Mouse (Mus musculus) urinary bladder, postnatal 36 days (tissue): ENCODE measurements around the gene 1110025L11Rik.
"Not testable (repeated sequence)": the region's sequence is repeated elsewhere in the genome, so short reads cannot be mapped to it uniquely, and the experiment has no call there.

Source experiments
- DNase-seq, 2 experiments: peaks; one replicate each; pipeline ENCODE4 v3.0.0; 2022; ENCODE audit warnings: low spot score in 2 of 2, mixed read lengths in 1 of 2

1110025L11Rik gene

GRCm38 (mm10) chr16:89063902-89064301 lies at the start of gene 1110025L11Rik:
TSS of gene 1110025L11Rik (minus strand) at chr16:89064002.
- not testable (repeated sequence) for DNase-seq

- not testable (repeated sequence) for DNase-seq
Observed at GRCm38 (mm10) chr16:89071041-89071440, 7.2 kb upstream of the 1110025L11Rik start.

- no peak for DNase-seq
Observed at GRCm38 (mm10) chr16:89047783-89048182, 16.0 kb downstream of the 1110025L11Rik start, which contains the start of gene Krtap6-5. TSS of gene Krtap6-5 (minus strand) at chr16:89047883.

GRCm38 (mm10) chr16:89041372-89041771 lies 22.4 kb downstream of the 1110025L11Rik start, which contains the start of gene Gm10228:
TSS of gene Gm10228 (minus strand) at chr16:89041472.
- not testable (repeated sequence) for DNase-seq

- not testable (repeated sequence) for DNase-seq
Observed at GRCm38 (mm10) chr16:89031399-89031798, 32.4 kb downstream of the 1110025L11Rik start, which contains the start of gene Krtap6-1. TSS of gene Krtap6-1 (plus strand) at chr16:89031699.

GRCm38 (mm10) chr16:89014984-89015383 lies 48.8 kb downstream of the 1110025L11Rik start, which contains the start of gene Gm10229:
TSS of gene Gm10229 (plus strand) at chr16:89015284.
- DNase-seq, result not testable (repeated sequence)

GRCm38 (mm10) chr16:89013973-89014372 lies 49.8 kb downstream of the 1110025L11Rik start:
- DNase-seq, result no peak
